Mouse (Mus musculus) CD4-positive helper T cell, adult 2 months (primary cell): ENCODE measurements around the gene Fam90a1a.
"Not testable (repeated sequence)": the region's sequence is repeated elsewhere in the genome, so short reads cannot be mapped to it uniquely, and the experiment has no call there.

Source experiments
- DNase-seq: peaks from one replicate; pipeline ENCODE4 v3.0.0-alpha.2; 2012; ENCODE audit warnings: low read depth, missing footprints, low spot score

Gene Fam90a1a

DNA sequence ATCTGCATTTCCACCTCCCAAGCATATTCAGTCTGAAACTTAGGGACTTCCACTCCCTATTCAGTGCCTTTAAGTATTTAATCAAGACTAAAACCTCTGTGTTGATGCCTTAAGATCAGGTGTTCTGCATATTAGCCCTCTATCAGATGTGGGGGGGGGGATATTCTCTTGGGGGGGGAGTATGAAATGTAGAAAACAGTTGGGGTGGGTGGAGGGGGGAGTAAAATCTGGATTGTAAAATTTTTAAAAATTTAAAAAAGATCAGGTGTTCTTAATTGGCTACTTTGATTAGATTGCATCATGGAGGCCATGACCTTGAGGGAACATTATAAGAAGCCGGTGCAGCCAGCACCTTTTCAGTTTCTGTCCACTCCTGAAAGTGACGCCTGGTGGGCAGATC is at the start of gene Fam90a1a:
Fam90a1a (plus strand) TSS at position 301 of the 400 bp plus-strand sequence.
- no peak for DNase-seq

DNA sequence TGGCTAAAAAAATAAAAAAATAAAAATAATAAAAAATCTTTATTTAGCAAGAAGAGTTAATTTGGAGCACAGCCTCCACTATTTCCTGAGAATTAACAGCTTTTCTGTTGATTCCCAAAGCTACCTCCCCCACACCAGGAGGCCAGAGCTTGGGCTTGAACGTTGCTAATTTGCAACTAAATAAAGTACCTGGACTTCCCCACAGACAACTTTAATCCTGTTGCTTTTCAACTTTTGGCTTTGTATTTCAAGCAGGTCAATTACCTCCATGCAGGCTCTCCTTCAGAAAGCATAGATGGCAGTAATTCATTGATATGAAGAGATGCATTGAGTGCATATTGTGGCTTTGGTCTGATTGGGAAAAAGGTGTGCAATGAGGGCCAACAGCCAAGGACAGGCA is 46.6 kb upstream of the Fam90a1a start:
- no peak for DNase-seq

DNA sequence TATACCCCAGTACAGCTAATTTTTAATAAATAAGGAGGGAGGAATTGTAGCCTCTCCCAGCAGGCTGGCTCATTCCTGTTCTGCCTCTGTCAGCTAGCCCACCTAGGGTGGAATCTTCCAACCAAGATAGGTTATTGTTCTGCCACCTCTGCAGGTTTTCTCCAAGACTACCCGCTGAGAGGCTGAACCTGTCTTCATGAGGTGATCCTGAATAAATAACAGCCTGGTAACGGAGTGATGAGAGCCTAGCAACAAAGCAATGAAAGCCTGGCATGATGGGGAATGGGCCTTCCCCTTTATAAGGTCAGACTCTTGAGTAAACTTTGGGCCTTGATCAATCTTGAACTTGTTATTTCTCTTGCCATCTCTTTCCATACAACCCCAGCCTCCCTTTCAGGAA is 46.0 kb upstream of the Fam90a1a start:
- DNase-seq, result no peak

DNA sequence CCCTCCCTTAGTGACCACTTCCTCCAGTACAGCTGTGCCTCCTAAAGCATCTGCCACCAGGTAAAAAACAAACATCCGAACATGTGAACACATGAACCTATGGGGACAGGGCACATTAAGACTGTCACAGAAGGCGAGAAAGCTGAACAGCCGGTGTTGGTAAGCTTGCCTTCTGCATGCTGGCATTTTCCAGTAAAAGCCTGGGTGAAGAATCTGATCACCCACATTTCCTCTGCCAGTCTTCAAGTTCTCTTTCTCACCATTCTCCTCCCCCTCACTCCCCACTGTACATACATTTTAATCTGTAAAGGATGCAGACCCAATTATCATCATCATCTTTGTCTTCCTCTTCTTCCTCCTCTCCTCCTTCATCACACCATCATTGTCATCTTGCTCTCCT is 42.9 kb upstream of the Fam90a1a start:
- no peak for DNase-seq

DNA sequence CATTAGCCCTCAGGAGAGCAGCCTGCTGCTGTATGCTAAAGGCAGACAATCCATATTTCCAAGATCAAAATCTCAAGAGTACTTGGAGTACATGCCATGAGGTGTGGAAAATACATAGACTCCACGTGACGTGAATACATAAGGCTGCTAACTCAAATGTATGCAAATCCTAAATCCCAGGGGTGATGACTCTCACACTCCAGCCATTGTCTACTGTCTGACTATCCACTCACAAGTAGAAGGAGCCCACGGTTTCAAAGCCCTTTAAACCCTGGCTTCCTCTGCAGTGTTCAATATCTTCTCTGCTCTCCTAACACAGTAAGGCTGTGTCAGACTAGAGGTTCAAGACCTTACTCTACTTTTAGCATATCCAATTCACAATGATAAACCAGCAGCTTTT is 27.8 kb upstream of the Fam90a1a start:
- DNase-seq, result not testable (repeated sequence)

DNA sequence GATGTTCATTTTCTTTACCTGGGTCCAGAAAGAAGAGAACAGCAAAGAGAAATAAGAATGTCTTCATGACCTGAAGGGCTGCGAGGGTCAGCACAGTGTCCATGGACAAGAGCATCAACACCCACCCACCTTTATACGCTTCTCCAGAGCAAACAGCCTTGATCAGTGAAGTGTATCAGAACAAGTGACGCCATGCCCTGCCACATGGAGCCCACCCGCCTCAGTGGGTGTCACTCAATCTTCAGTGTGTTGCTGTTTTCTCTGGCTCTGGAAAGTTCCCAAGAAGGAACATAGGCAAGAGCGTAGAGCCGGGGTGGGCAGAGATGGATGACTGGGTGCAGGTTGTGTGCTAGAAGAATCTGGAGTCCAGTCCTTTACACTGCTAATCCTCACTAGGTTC is 25.9 kb upstream of the Fam90a1a start, which contains the start of gene Defb15:
Defb15 (minus strand) TSS at position 101 of the 400 bp plus-strand sequence.
- no peak for DNase-seq

DNA sequence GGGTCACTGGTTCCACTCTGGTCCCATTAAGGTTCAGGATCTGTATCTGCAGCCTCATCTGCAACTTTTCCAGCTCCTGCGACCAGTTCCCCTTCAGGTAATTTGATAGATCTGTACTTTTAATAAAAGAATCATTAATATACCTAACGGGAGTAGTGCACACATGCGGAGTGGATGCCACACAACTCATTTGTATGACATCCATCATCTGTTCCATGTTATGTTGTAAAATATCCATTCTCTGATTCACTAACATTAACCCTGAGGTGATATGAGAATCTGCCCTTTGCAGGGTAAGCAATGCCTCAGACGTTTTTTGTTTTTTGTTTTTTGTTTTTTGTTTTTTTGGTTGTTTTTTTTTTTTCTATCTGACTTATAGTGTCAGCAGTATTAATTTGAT is 20.5 kb upstream of the Fam90a1a start, which contains the start of gene Defb35:
Defb35 (plus strand) TSS at position 301 of the 400 bp plus-strand sequence.
- DNase-seq, result not testable (repeated sequence)

DNA sequence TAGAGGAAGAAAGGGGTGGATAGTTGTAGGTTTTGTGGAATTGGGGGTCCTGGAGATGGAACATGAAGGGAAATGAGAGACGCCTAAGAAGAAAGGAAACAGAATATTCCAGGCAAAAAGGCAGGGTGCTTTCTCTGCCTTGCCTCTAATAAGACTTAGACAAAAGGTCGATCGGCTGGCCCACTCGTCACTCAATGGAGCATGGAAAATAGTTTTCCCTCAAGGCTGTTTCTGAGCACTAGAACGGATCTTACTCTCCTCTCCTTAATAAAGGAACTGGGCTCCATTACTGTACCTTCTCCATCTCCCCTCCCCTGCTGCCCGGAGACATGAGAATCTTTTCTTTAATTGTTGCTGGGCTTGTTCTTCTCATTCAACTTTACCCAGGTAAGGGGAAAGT is 12.1 kb upstream of the Fam90a1a start, which contains the start of gene Defb13:
Defb13 (plus strand) TSS at position 301 of the 400 bp plus-strand sequence.
- no peak for DNase-seq

DNA sequence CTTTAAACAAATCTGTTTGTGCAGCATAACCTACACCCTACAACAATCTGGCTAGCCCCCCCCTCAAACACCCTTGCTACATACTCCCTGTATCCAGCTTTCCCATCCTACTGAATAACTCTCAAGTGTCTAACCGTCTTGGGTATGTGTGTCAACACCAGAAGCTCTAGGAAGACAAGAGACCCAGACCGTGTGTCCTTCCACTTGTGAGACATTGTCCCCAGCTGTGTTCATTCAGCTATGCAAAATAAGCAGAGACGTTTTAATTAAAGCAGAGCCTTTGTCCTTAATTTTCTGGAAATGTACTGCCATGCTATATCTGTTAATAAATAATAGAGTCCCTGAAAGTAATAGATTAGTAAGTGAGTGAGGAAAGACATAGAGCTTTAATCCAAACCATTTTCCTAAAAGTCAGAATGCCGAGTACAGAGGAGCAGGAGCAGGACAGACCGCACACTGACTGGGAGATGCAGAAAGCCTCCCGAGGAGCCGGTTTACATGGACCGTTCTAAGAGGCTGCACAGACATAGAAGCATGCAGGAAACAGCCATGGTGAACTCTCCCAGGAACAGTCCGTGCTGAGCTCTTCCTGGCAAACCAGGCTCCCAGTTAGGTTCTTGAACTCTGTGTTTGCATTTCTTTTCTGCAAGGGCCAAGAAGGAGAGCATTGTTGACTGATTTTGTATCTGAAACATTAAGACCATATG is 11.1 kb upstream of the Fam90a1a start:
- DNase-seq, result no peak

DNA sequence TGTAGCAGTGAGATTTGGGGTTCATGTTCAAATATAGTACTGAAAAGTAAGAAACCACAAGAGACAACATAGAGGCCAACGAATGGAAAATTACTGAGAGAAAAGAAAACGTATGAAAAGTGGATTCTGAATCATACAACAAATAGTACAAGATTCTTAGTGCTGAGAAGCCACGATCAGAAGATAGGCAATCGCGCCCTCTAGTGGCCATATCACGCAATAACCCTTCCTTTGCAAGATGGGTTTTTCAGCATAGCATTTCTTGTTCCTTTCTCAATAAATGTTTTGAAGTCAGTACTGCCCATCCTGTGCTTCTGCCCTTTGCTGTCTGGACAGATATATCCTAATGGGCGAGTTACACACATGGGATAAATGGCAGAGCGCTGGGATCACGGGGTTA is 3.2 kb upstream of the Fam90a1a start:
- DNase-seq, result peak; percentile 10

DNA sequence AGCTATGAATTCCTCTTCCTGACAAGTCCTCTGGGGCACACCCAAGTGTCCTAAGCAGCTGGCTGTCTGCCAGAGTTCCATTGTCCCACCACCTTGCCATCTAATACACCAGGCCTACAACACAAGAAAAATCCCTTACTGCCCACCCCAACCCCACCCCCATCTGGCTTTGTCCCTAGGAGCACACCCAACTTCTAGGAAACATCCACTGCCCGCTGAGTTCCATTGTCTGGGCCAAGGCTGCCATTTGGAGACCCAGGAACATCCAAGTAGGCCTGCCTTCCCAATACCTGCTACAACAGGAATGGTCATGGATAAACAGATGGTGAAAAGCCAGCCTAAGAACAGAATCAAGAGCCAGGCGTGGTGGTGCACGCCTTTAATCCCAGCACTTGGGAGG is 2.2 kb upstream of the Fam90a1a start:
- DNase-seq, result no peak

DNA sequence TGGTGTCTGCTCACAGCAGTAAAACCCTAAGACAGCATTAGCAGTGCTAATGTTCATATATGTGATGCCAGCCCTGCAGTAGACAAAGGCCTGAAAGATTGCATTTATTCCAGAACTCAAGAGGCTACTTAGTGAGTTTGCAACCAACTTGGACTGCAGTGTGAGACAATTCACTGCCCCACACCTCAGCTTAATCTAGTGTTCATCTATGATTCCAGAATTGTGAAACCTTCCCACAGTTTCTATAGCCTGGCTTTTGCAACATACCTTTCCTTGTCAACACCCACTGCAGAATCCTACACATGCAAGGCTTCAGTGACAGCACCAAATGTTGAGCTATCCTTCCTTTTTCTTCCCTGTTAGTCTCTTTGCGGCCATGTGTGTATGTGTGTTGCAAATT is 8.1 kb downstream of the Fam90a1a start:
- DNase-seq, result no peak

DNA sequence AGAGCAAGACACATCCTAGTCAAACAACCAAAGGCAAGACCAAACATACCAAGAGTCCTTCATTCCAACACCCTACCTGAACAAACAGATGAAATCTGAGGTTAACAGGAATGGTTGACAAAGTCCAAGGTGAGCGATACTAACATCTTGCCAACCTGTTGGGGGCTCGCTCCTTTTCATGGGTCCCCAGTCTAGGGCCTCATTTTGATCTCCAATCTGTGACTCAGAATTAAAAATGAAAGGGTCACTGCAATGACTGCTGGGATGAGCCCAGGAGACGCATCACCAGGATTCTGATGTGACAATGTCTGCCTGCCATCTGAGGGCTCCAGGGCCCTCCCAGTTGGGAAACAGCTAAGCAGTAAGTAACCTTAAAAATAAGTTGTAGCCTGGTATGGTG is 11.0 kb downstream of the Fam90a1a start, which contains the start of gene Ccdc70:
Ccdc70 (plus strand) TSS at position 301 of the 400 bp plus-strand sequence.
- no peak for DNase-seq

DNA sequence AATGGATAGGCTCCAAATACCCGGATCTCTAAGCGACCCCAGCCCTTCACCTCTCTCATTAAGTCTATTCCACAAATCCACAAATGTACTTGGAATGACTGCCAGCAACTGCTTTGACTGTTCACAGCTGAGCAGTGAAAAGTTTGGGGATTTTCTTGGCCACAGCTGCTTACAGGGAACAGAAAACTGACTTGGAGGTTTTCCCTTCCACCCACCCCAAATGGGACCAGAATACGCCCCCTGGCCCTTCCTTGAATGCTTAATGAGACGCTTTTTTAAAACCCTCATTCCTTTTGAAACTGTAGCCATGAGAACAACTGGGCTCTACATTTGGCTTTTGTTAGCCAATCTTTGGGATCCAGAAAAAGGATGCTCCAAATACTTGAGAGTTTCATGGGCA is 19.7 kb downstream of the Fam90a1a start:
- DNase-seq, result no peak

DNA sequence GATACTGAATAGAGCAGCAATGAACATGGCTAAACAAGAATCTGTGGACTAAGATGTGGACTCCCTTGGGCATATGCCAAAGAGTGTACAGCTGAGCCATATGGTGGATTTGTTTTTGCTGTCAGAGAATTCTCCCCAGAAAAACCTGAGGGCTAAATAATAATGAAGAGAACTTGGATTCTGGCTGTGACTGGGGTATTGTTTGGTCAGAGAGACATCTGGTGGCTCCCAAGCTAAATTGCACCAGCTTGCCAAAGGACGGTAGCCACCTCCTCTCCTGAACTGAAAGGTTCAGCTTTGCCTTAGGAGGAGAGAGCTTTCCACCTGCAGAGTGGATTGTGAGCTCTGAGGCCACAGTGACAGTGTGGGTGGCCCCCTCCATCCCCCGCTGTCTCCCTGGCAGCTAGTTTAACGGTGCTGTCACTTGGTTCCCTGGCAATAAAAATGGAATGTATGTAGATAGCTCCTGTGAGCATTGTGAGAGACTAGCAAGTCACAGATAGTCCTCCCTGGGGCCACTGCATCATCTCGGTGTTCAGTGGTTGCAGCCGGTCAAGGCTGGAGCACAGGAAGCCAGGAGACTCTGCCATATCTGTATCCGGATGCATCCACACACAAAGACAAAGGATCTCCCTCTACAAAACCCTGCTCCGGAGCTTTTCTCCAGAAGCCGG is 23.3 kb downstream of the Fam90a1a start:
- DNase-seq, result no peak

DNA sequence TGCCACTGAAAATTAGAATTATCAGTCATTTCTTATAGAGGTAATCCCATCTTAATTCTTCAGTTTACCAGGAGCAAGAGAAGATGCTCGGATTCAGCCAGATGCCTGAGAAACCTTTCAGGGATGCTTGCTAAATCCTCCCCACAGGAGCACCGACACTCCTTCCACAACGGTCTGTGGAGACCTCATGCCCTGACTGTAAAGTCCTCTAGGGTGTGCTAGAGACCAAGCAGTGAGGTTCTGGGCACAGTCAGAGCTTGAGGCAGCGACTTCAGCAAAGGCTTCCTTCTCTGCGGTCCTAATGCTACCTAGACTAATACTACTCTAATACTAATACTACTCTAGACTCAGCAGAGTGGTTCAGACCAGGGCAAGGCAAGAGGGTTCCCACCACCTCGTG is 33.7 kb downstream of the Fam90a1a start:
- peak; percentile 7 for DNase-seq

DNA sequence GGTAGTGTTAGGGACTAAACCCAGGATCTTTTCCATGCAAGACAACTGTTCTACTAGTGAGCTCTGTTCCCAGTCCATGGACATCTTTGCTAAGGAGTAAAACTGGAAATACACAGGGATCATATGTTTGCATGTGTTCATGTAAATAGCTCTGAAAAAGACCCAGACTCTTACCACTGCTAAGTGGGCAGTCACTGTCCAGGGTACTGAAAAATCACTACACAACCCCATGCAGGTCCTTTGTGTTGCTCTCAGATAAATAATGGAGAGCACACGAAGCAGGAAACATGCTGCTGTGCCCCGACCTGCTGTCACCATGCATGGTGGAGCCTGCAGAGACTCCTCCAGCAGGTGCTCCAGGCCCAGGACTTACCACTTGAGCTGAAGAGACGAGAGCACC is 36.7 kb downstream of the Fam90a1a start:
- DNase-seq, result no peak

DNA sequence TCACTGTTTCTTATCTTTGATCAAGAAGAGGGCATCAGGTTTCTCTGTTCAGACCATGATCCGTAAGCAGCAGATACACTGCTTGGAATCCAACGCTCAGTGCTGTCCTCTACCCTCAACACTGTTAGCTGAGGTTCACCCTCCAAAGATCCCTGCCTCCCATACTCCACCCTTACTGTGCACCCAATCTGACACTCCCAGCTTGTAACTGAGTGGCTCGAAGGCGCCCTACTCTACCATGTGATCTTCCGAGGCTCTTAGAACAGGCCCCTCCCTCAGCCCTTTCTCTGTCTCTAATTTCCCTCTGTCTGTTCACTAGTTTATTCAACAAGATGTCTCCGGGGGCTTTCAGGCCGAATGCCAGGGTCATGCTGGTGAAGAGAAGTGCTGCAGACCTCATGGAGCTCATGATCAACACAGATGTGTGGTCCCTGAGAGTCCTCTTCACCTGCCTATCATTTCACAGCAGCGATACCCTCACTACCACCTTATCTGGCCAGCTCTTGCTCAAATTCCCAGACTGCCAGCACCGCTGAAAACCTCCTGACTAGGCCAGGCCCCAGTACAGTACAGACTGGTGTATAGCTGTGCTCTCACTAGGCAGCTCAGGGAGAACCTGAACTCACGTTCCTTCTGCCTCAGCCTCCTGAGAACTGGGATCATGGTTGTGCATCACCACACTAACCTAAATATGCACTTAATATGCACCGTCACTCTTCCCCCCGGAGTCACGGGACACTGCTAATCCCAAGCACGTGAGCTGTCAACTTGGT is 46.4 kb downstream of the Fam90a1a start:
- DNase-seq, result no peak

DNA sequence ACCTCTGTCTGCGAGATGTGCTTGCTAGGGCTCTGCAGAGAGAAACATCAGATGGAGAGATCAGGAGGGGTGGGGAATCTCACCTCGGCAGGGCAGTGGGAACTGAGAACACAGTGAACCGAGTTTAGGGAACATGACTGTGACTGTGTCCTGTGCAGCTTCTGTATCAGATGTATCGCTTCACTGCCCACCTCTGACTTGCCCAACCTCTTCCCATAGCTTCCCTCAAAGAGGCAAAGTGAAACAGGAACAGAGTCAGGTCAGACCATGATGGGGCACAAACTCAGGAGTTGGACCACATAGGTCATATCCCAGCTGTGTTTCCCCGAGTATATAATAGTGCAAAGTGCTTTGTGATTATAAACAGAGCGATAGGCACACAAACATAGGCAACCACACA is 47.9 kb downstream of the Fam90a1a start:
- no peak for DNase-seq

DNA sequence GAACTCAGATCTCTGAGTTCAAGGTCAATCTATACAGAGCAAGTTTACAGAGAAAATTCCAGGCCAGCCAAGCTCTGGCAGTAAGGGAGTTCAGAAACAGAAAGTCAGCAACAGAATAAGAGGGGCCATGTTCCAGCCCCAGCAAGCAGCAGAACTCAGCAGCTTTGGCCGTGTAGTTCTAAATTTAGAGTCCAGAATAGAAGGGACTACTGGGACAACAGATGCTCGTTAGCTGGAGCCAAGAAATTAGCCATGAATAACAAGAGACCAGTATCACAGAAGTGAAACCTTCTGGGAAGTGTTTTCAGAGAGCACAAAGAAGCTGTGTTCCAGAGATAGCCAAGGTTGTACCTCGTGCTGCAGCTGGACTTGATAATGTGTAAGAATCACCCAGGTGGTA is 50.9 kb downstream of the Fam90a1a start:
- no peak for DNase-seq

DNA sequence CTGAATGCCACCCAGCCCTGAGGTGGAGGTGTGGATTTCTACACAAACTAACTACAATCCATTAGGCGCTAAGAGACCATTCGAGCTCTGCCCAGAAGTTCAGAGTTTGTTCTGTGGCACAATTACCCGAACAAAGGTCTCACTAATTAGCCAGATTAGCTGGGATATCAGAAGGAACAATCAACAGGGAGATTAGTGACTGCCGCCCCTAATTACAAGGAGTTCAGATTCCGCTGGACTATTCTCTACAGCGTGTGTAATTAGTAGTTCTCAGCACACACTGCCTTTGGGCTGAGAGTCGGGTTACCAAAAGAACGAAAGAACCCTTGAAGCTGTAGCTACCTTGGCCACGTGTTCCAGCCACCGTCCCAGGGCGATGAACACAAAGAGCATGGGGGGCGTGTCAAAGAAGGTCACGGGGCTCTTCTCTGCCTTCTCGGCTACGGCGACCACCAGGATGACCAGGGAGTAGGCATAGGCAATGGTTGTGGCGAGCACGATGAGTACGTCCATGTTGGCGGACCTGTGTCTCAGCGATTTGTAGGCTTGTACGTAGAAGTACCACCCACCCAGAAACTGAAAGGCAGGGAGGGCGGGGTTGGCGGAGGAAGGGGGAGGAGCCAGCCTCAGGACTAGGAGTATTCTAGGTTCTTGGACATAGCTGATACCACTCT is 54.7 kb downstream of the Fam90a1a start:
- DNase-seq, result no peak
